Mouse (Mus musculus) megakaryocyte, embryonic 14.5 days (primary cell): ENCODE results near the gene Notch2. TPM values are rescaled to one million over a fixed set of nuclear protein-coding genes. Genes with fewer than 3 reads are reported as not detected.

Experiments used
- H3K27me3 ChIP-seq: replicated peaks from 2 replicates; pipeline ENCODE3; 2012; ENCODE audit warnings: inconsistent platforms
- H3K36me3 ChIP-seq: replicated peaks from 2 replicates; pipeline ENCODE3; 2012; ENCODE audit warnings: low read length, inconsistent platforms, mixed read lengths
- H3K4me1 ChIP-seq: 2 replicates; pipeline ENCODE4 v1.6.1; 2012; ENCODE audit warnings: inconsistent platforms
- H3K4me3 ChIP-seq: replicated peaks from 2 replicates; pipeline ENCODE3; 2012; ENCODE audit warnings: moderate library complexity, mild to moderate bottlenecking, inconsistent platforms
- H3K9me3 ChIP-seq: 2 replicates; pipeline ENCODE4 v1.6.1; 2012; ENCODE audit warnings: inconsistent platforms
- FLI1 ChIP-seq: IDR thresholded peaks from 2 replicates; pipeline ENCODE4 v1.6.1; 2012; ENCODE audit warnings: low read length, inconsistent platforms, mixed read lengths
- GATA1 ChIP-seq: IDR thresholded peaks from 3 replicates; pipeline ENCODE4 v1.6.1; 2012; ENCODE audit warnings: mixed read lengths, low read length, inconsistent platforms, borderline replicate concordance
- polyA plus RNA-seq: library from polyadenylated mRNA; stranded (reverse); fragments of >175 nt; gene quantifications from 2 replicates; pipeline ENCODE4 v1.2.3, GENCODE M21; 2012; ENCODE audit warnings: low replicate concordance; ENCODE audit not compliant: insufficient read depth

The Notch2 gene
- polyA plus RNA-seq, 1 experiment, result 1.9 TPM

GRCm38 (mm10) chr3:98066434-98066833, 53.1 kb downstream of the Notch2 start:
- Histone ChIP-seq H3K27me3 (no peaks in the 10 kb centered on the region), H3K9me3 (no peaks in the 10 kb centered on the region), H3K4me3 (peak overlapping the region; percentile 55), H3K36me3 (peaks cover 28% of the 10 kb centered on the region), H3K4me1 (peaks cover 88% of the 10 kb centered on the region)
- no peak for TF ChIP-seq GATA1

GRCm38 (mm10) chr3:98067413-98067812, 54.1 kb downstream of the Notch2 start:
- H3K36me3 ChIP-seq, result peaks cover 34% of the 10 kb centered on the region
- no peaks in the 10 kb centered on the region for H3K9me3 ChIP-seq
- TF ChIP-seq FLI1, result no peak
- TF ChIP-seq GATA1, result no peak

GRCm38 (mm10) chr3:98067852-98068491, 54.6 kb downstream of the Notch2 start:
- Histone ChIP-seq H3K27me3 (no peaks in the 10 kb centered on the region), H3K36me3 (peaks cover 40% of the 10 kb centered on the region), H3K4me1 (peaks cover 73% of the 10 kb centered on the region), H3K4me3 (no peak overlapping the region), H3K9me3 (no peaks in the 10 kb centered on the region)
- TF ChIP-seq GATA1 (no peak), FLI1 (no peak)

More at GRCm38 (mm10) chr3:98067413-98067812, 54.1 kb downstream of the Notch2 start:
- Histone ChIP-seq H3K4me3 (no peak overlapping the region), H3K27me3 (no peaks in the 10 kb centered on the region), H3K4me1 (peaks cover 78% of the 10 kb centered on the region)

GRCm38 (mm10) chr3:98069161-98069560, 55.8 kb downstream of the Notch2 start:
- no peak overlapping the region for H3K4me3 ChIP-seq
- H3K36me3 ChIP-seq, result peaks cover 52% of the 10 kb centered on the region
- peaks cover 61% of the 10 kb centered on the region for H3K4me1 ChIP-seq
- no peaks in the 10 kb centered on the region for H3K9me3 ChIP-seq
- no peak for TF ChIP-seq FLI1
- no peak for TF ChIP-seq GATA1
- no peaks in the 10 kb centered on the region for H3K27me3 ChIP-seq

- Histone ChIP-seq H3K27me3 (no peaks in the 10 kb centered on the region), H3K36me3 (peaks cover 57% of the 10 kb centered on the region), H3K4me3 (no peak overlapping the region), H3K4me1 (peaks cover 56% of the 10 kb centered on the region), H3K9me3 (no peaks in the 10 kb centered on the region)
- no peak for TF ChIP-seq GATA1
- no peak for TF ChIP-seq FLI1
Measured at GRCm38 (mm10) chr3:98069856-98070255, 56.5 kb downstream of the Notch2 start.

- Histone ChIP-seq H3K4me3 (no peak overlapping the region), H3K27me3 (no peaks in the 10 kb centered on the region), H3K9me3 (no peaks in the 10 kb centered on the region), H3K36me3 (peaks cover 73% of the 10 kb centered on the region), H3K4me1 (peaks cover 41% of the 10 kb centered on the region)
- no peak for TF ChIP-seq FLI1
- TF ChIP-seq GATA1, result no peak
Measured at GRCm38 (mm10) chr3:98072570-98072969, 59.2 kb downstream of the Notch2 start.

GRCm38 (mm10) chr3:98073545-98073944, 60.2 kb downstream of the Notch2 start:
- no peaks in the 10 kb centered on the region for H3K27me3 ChIP-seq
- H3K4me1 ChIP-seq, result peaks cover 38% of the 10 kb centered on the region
- H3K4me3 ChIP-seq, result no peak overlapping the region
- H3K9me3 ChIP-seq, result no peaks in the 10 kb centered on the region
- peaks cover 82% of the 10 kb centered on the region for H3K36me3 ChIP-seq
- TF ChIP-seq GATA1 (no peak), FLI1 (no peak)

- H3K9me3 ChIP-seq, result no peaks in the 10 kb centered on the region
- no peaks in the 10 kb centered on the region for H3K27me3 ChIP-seq
- TF ChIP-seq FLI1, result no peak
- no peak for TF ChIP-seq GATA1
- H3K4me1 ChIP-seq, result peaks cover 41% of the 10 kb centered on the region
- no peak overlapping the region for H3K4me3 ChIP-seq
- H3K36me3 ChIP-seq, result peaks cover 85% of the 10 kb centered on the region
Measured at GRCm38 (mm10) chr3:98074622-98075231, 61.4 kb downstream of the Notch2 start.

- Histone ChIP-seq H3K9me3 (no peaks in the 10 kb centered on the region), H3K4me1 (peaks cover 48% of the 10 kb centered on the region), H3K4me3 (no peak overlapping the region), H3K27me3 (no peaks in the 10 kb centered on the region), H3K36me3 (peaks cover 83% of the 10 kb centered on the region)
- TF ChIP-seq FLI1 (no peak), GATA1 (no peak)
Measured at GRCm38 (mm10) chr3:98077866-98078265, 64.5 kb downstream of the Notch2 start.

- H3K27me3 ChIP-seq, result no peaks in the 10 kb centered on the region
- peaks cover 82% of the 10 kb centered on the region for H3K36me3 ChIP-seq
- H3K4me1 ChIP-seq, result peaks cover 54% of the 10 kb centered on the region
- no peaks in the 10 kb centered on the region for H3K9me3 ChIP-seq
- no peak for TF ChIP-seq GATA1
- TF ChIP-seq FLI1, result no peak
- H3K4me3 ChIP-seq, result no peak overlapping the region
Measured at GRCm38 (mm10) chr3:98078816-98079215, 65.5 kb downstream of the Notch2 start.
